ENCODE assay signal across 8 mouse cellular contexts in the genomic region with DNA sequence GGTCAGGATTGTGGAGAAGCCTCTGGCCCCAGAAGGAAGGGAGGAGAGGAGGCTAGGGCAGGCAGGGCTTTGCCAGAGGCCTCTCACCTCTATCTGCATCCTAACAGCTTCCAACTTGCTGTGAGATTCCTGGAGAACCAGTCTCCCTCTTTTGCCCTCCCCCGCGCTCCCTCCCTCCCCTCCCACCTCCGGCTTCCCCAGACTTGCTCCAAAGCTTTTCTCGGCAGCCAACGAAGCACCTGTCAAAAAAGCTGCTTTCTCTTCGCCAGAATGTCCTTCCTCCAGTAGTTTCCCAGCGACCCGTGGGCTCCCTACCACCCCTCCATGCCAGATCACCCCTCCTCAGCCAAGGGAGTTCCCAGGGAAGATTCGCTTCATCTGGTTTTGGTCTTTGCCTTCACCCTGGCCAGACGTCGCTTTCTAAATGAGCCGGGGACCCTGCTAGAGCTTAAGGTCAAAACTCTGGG. TPM values are rescaled to one million over a fixed set of nuclear protein-coding genes. Genes with fewer than 3 reads are reported as not detected.
A peak's percentile ranks its signal among the peaks of the same experiment; 100 is the strongest.
DNase-seq lines count a peak whose midpoint lies in the region; ATAC-seq and TF ChIP-seq lines count a peak whose summit lies in the region.

No protein-coding gene starts in this region.

- H3K27ac ChIP-seq in lung, embryonic 16.5 days (ENCODE audit: low read length), result peak overlapping the region; percentile 79
- H3K27ac ChIP-seq in forebrain, embryonic 15.5 days (replicated peaks), result peak overlapping the region; percentile 71; the same call in 1 of the 2 replicates
- peak overlapping the region; percentile 79; the same call in 1 of the 2 replicates for H3K27ac ChIP-seq in limb, embryonic 10.5 days
- peak overlapping the region; percentile 62 for H3K27ac ChIP-seq in small intestine, adult 2 months (ENCODE audit: insufficient read depth, low read depth, low read length)

- peaks cover 5% of the 10 kb centered on the region; the same call in 1 of the 2 replicates for H3K4me1 ChIP-seq in lung, embryonic 16.5 days (replicated peaks; ENCODE audit: control insufficient read depth, insufficient read depth, low read length)
- peaks cover 47% of the 10 kb centered on the region for H3K4me1 ChIP-seq in forebrain, embryonic 15.5 days
- H3K4me1 ChIP-seq in limb, embryonic 10.5 days, result peaks cover 12% of the 10 kb centered on the region
- peaks cover 11% of the 10 kb centered on the region for H3K4me1 ChIP-seq in small intestine, adult 2 months (ENCODE audit: control insufficient read depth, insufficient read depth, insufficient read length, low read length)

- WGBS in lung, embryonic 16.5 days, result under 1% methylated on average over 10 of the region's 12 CpGs
- 1% methylated on average over 12 of the region's 12 CpGs for WGBS in forebrain, embryonic 15.5 days
- under 1% methylated on average over 12 of the region's 12 CpGs for WGBS in limb, embryonic 10.5 days
- 4% methylated on average over 12 of the region's 12 CpGs for WGBS in small intestine, adult 2 months

- no peak for TF ChIP-seq POLR2A in small intestine, adult 2 months (IDR thresholded peaks at IDR 0.05; ENCODE audit: low read depth, low read length)

- ATAC-seq in lung, embryonic 16.5 days (ENCODE audit: low read depth), result peak; percentile 15; the same call in 1 of the 2 replicates
- peak; percentile 1; the same call in 1 of the 2 replicates for ATAC-seq in forebrain, embryonic 15.5 days (replicated peaks)
- ATAC-seq in erythroid progenitor cell, adult 5-6 weeks (replicated peaks; ENCODE audit: low FRiP score, poor library complexity, severe bottlenecking), result no peak

- H3K36me3 ChIP-seq in lung, embryonic 16.5 days (ENCODE audit: control insufficient read depth, insufficient read depth, low read length), result no peaks in the 10 kb centered on the region
- H3K36me3 ChIP-seq in forebrain, embryonic 15.5 days, result no peaks in the 10 kb centered on the region
- H3K36me3 ChIP-seq in limb, embryonic 10.5 days, result no peaks in the 10 kb centered on the region
- no peaks in the 10 kb centered on the region for H3K36me3 ChIP-seq in small intestine, adult 2 months (ENCODE audit: control insufficient read depth, insufficient read depth, low read length)

- peak overlapping the region; percentile 71 for H3K4me2 ChIP-seq in lung, embryonic 16.5 days (ENCODE audit: low read depth, low read length)
- H3K4me2 ChIP-seq in forebrain, embryonic 15.5 days (replicated peaks), result peak overlapping the region; percentile 83

- TF ChIP-seq CTCF in small intestine, adult 2 months (IDR thresholded peaks at IDR 0.05; ENCODE audit: extremely low read depth, insufficient read length, insufficient replicate concordance, low read depth, low read length), result no peak

- DNase-seq in lung, postnatal 10 days, result no peak
- no peak for DNase-seq in limb, embryonic 10.5 days (ENCODE audit: low spot score)
- DNase-seq in thymus, postnatal 4 days, result no peak
- no peak for DNase-seq in natural killer cell, adult 2 months (ENCODE audit: low spot score in 2 of 2)

- peaks cover 14% of the 10 kb centered on the region for H3K27me3 ChIP-seq in lung, embryonic 16.5 days (ENCODE audit: control insufficient read depth, insufficient read depth, low read depth, low read length)
- H3K27me3 ChIP-seq in forebrain, embryonic 15.5 days, result no peaks in the 10 kb centered on the region; the same call in 1 of the 2 replicates
- peaks cover 72% of the 10 kb centered on the region for H3K27me3 ChIP-seq in limb, embryonic 10.5 days (ENCODE audit: low read depth, poor library complexity, severe bottlenecking)
- peaks cover 4% of the 10 kb centered on the region; the same call in 1 of the 2 replicates for H3K27me3 ChIP-seq in small intestine, adult 2 months (ENCODE audit: control insufficient read depth, insufficient read depth, low read length)

- H3K9ac ChIP-seq in lung, embryonic 16.5 days (ENCODE audit: low read length), result peak overlapping the region; percentile 79
- H3K9ac ChIP-seq in forebrain, embryonic 15.5 days (replicated peaks), result peak overlapping the region; percentile 78

- H3K4me3 ChIP-seq in lung, embryonic 16.5 days (ENCODE audit: low read length), result peak overlapping the region; percentile 71
- peak overlapping the region; percentile 67 for H3K4me3 ChIP-seq in forebrain, embryonic 15.5 days
- H3K4me3 ChIP-seq in limb, embryonic 10.5 days, result peak overlapping the region; percentile 75
- H3K4me3 ChIP-seq in small intestine, adult 2 months (ENCODE audit: low read depth, low read length), result peak overlapping the region; percentile 99

- no peaks in the 10 kb centered on the region for H3K9me3 ChIP-seq in lung, embryonic 16.5 days (ENCODE audit: control insufficient read depth, low read length)
- H3K9me3 ChIP-seq in forebrain, embryonic 15.5 days, result no peaks in the 10 kb centered on the region
- H3K9me3 ChIP-seq in limb, embryonic 10.5 days (replicated peaks), result no peaks in the 10 kb centered on the region

RNA-seq across cellular contexts. Expression of a gene that starts 1.0 kb away (rescaled TPM):
- 7.8 and 9.9 TPM in 2 replicates for polyA plus RNA-seq in lung, embryonic 16.5 days (2015; fragmentation: Nextera tagmentation; extraction: Ambion mirVana)
- 15.6 and 22.2 TPM in 2 replicates for polyA plus RNA-seq in forebrain, embryonic 15.5 days (2015; fragmentation: Nextera tagmentation; extraction: Ambion mirVana)
- 1.9 and 2.2 TPM in 2 replicates for polyA plus RNA-seq in limb, embryonic 10.5 days (2016; fragmentation: Nextera tagmentation; extraction: Ambion mirVana)
- polyA plus RNA-seq in small intestine, adult 2 months (2012; rRNA removed), result 18.0 and 55.9 TPM in 2 replicates
- not detected in 2 replicates for total RNA-seq in erythroid progenitor cell, adult 5-6 weeks (2015; ENCODE audit: low replicate concordance)
- not detected in 2 replicates for total RNA-seq in erythroid progenitor cell, adult 5-6 weeks (2017; ENCODE audit: low replicate concordance)
